Mouse (Mus musculus): ENCODE data around the gene Ntn1. TPM values are rescaled to one million over a fixed set of nuclear protein-coding genes. Genes with fewer than 3 reads are reported as not detected.
A peak's percentile ranks its signal among the peaks of the same experiment; 100 is the strongest.

Ntn1 gene
- polyA plus RNA-seq, 1 experiment from 2014 or later, result 14.1 TPM

DNA sequence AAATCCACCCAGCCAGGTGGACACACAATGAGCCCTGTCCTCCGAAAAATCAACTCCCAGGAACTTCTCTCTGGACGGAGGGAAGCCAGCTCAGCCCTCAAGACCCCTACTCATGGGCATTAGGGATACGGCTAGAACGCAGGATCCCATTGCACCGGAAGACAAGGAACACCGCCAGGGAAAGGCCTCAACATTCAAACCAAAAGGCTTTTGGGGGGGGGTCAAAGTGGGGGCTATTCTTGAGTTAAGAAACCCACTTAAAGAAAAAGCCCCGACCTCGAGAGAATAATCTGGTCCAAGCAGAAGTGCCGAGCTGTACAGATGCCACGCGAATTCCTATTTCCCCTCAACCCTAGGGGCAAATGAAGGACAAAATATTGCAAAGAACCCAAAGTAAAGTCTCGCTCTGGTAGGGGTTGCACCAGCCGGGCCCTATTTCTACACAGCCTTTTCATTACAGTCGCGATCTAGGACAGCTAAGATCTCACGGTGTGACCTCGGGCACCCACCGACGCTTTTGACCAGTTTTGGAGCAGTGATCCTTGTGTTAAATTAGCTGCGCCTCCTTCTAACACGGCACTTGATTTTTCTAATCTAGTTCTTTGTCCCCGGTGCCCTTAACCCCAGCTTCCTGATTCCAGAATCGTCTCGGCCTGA lies 1.6 kb downstream of the Ntn1 start:
- DNase-seq (ENCODE audit: low spot score), result no peak

DNA sequence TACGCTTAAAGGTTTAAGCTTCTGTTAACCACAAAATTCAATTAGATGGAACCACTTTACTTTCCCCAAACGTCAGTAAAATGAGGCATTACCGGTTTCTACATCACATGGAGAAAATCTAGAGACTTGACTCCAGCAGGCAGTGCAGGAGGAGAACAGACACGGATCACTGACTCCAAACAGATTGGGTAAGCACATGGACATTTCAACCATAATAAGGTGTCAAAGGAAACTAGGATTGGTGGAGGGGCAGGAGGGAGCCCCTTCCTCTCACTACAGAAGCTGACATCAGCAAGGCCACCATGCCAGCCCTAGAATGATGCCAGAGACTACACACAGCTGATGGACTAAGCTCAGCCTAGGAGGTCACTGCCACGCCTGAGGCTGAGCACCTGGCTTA lies 5.1 kb downstream of the Ntn1 start:
- no peak for DNase-seq (ENCODE audit: low spot score)
- no peaks in the 10 kb centered on the region for H3K36me3 ChIP-seq (replicated peaks; ENCODE audit: control insufficient read depth, insufficient read depth)
- ATAC-seq (ENCODE audit: low FRiP score), result no peak
- H3K9me3 ChIP-seq (ENCODE audit: control insufficient read depth, low read length), result no peaks in the 10 kb centered on the region
- H3K27ac ChIP-seq, result no peak overlapping the region
- no peak overlapping the region for H3K9ac ChIP-seq
- H3K27me3 ChIP-seq (ENCODE audit: control insufficient read depth, insufficient read depth, low read length), result peaks cover 87% of the 10 kb centered on the region
- 53% methylated on average over 5 of the region's 5 CpGs for WGBS
- H3K4me3 ChIP-seq (replicated peaks; ENCODE audit: low read length), result no peak overlapping the region
- peaks cover 13% of the 10 kb centered on the region; the same call in 1 of the 2 replicates for H3K4me1 ChIP-seq (replicated peaks; ENCODE audit: control insufficient read depth, insufficient read depth, low read length)
- H3K4me2 ChIP-seq (replicated peaks), result no peak overlapping the region

More for the DNA sequence above, 1.6 kb downstream of the Ntn1 start:
- WGBS, result 7% methylated on average over 24 of the region's 24 CpGs
- peak overlapping the region; percentile 62 for H3K9ac ChIP-seq
- no peak overlapping the region for H3K27ac ChIP-seq
- no peaks in the 10 kb centered on the region for H3K9me3 ChIP-seq (ENCODE audit: control insufficient read depth, low read length)
- H3K36me3 ChIP-seq (replicated peaks; ENCODE audit: control insufficient read depth, insufficient read depth), result no peaks in the 10 kb centered on the region
- H3K4me1 ChIP-seq (replicated peaks; ENCODE audit: control insufficient read depth, insufficient read depth, low read length), result peaks cover 13% of the 10 kb centered on the region; the same call in 1 of the 2 replicates
- H3K4me2 ChIP-seq (replicated peaks), result peak overlapping the region; percentile 94
- peaks cover 79% of the 10 kb centered on the region for H3K27me3 ChIP-seq (ENCODE audit: control insufficient read depth, insufficient read depth, low read length)
- no peak for ATAC-seq (ENCODE audit: low FRiP score)
- peak overlapping the region; percentile 50 for H3K4me3 ChIP-seq (replicated peaks; ENCODE audit: low read length)

DNA sequence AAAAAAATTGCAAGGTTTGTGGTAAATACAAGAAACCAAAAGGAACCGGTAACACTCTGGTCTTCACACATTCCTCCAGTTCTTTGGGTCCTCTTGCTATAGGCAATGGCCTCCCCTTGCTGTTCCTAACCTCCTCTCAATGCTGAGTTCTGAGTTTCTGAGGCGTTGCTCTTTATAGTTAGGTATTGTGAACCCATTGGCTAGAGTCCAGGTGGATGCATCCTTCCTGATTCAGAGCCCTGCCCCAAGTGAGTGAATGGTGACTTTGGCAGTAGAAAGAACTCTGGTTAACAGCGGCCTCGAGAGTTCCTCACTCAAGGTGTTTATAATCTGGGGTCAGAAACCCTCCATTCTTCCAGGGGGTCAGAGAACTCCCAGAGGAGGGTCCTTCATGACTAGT lies 5.9 kb downstream of the Ntn1 start:
- Histone ChIP-seq H3K4me1 (replicated peaks; ENCODE audit: control insufficient read depth, insufficient read depth, low read length) (peaks cover 8% of the 10 kb centered on the region; the same call in 1 of the 2 replicates), H3K4me2 (replicated peaks) (no peak overlapping the region), H3K27ac (no peak overlapping the region), H3K9me3 (ENCODE audit: control insufficient read depth, low read length) (no peaks in the 10 kb centered on the region), H3K27me3 (ENCODE audit: control insufficient read depth, insufficient read depth, low read length) (peaks cover 89% of the 10 kb centered on the region), H3K4me3 (replicated peaks; ENCODE audit: low read length) (no peak overlapping the region), H3K9ac (no peak overlapping the region), H3K36me3 (replicated peaks; ENCODE audit: control insufficient read depth, insufficient read depth) (no peaks in the 10 kb centered on the region)
- DNase-seq (ENCODE audit: low spot score) (no peak), ATAC-seq (ENCODE audit: low FRiP score) (no peak)
- 40% methylated on average over 4 of the region's 4 CpGs for WGBS

DNA sequence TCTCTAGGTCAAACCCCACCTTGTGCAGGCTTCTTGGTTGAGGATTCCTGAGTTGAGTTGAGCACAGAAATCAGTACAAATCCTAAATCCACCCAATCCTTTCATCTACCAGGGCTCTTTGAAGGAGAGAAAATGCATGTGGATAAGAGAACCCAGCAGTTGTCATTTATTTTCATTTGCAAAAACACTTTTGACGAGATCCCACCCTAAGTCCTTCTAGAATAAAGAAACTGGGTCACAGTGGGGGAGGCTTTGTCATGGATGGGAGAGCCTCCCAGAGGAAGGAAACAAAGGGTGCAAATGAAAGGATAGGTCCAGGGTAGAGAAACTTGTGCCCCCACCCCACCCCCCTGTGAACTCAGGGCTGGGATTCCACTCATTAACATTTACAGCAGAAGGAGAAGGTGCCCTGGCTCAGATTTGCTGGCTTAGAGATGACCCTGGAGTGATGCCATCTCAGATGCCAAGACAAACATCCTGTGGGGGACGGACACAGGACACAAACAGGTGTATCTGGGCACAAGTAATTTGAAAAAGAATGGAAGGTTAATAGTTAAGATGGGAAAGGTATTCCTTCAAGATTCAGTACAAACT lies 6.6 kb downstream of the Ntn1 start:
- no peak overlapping the region for H3K27ac ChIP-seq
- H3K9ac ChIP-seq, result no peak overlapping the region
- H3K4me3 ChIP-seq (replicated peaks; ENCODE audit: low read length), result no peak overlapping the region
- DNase-seq (ENCODE audit: low spot score), result no peak
- ATAC-seq (ENCODE audit: low FRiP score), result no peak
- H3K27me3 ChIP-seq (ENCODE audit: control insufficient read depth, insufficient read depth, low read length), result peaks cover 90% of the 10 kb centered on the region
- H3K9me3 ChIP-seq (ENCODE audit: control insufficient read depth, low read length), result no peaks in the 10 kb centered on the region
- no peak overlapping the region for H3K4me2 ChIP-seq (replicated peaks)
- no peaks in the 10 kb centered on the region for H3K36me3 ChIP-seq (replicated peaks; ENCODE audit: control insufficient read depth, insufficient read depth)
- WGBS, result 41% methylated on average over 2 of the region's 2 CpGs
- H3K4me1 ChIP-seq (replicated peaks; ENCODE audit: control insufficient read depth, insufficient read depth, low read length), result peaks cover 8% of the 10 kb centered on the region

DNA sequence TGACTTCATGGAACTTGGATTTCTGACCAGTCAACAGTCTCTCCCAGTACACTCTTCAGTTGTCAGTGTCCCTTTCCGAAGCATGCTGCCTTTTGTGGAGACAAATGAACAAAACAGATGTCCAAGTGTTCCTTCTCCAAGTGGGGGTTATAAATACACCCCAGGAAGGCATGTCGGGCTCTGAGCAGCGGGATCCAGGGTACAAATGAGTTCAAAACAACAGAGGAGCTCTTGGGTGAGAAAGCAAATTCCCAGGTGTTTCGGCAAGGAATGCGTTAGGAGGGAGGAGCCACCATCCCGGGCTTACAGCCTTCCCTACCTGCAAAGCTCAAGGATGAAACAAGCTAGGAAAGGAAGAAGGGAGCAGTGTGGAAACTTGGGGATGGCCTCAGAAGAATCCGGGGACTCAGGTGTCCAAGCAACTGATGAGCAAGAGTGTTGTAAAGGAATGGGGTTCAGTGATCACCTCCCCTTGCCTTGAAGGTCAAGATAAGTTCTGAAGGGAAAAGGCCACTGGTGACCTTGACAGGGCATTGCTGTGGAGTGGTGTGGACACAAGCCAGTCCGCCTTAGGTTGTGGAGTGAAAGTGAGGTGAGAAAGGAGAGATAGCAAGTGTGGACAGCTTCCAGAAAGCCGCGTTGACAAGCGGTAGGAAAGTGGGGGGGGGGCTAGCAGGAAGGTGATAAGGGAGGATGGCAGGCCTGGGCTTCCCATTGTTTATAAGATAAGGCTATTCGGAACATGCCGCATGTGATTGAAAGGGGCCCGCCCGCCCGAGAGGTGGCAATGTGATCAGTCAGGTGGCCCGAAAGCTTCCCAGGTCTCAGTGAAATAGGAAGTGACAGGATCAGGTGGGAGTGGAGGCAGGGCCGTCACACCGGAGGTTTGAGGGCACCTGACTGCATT lies 10.0 kb downstream of the Ntn1 start:
- peaks cover 88% of the 10 kb centered on the region for H3K27me3 ChIP-seq (ENCODE audit: control insufficient read depth, insufficient read depth, low read length)
- no peak overlapping the region for H3K4me3 ChIP-seq (replicated peaks; ENCODE audit: low read length)
- no peak overlapping the region for H3K9ac ChIP-seq
- H3K27ac ChIP-seq, result no peak overlapping the region
- no peak overlapping the region for H3K4me2 ChIP-seq (replicated peaks)
- no peak for ATAC-seq (ENCODE audit: low FRiP score)
- WGBS, result 11% methylated on average over 19 of the region's 19 CpGs
- peaks cover 19% of the 10 kb centered on the region for H3K4me1 ChIP-seq (replicated peaks; ENCODE audit: control insufficient read depth, insufficient read depth, low read length)
- no peak for DNase-seq (ENCODE audit: low spot score)
- H3K36me3 ChIP-seq (replicated peaks; ENCODE audit: control insufficient read depth, insufficient read depth), result no peaks in the 10 kb centered on the region
- no peaks in the 10 kb centered on the region for H3K9me3 ChIP-seq (ENCODE audit: control insufficient read depth, low read length)

DNA sequence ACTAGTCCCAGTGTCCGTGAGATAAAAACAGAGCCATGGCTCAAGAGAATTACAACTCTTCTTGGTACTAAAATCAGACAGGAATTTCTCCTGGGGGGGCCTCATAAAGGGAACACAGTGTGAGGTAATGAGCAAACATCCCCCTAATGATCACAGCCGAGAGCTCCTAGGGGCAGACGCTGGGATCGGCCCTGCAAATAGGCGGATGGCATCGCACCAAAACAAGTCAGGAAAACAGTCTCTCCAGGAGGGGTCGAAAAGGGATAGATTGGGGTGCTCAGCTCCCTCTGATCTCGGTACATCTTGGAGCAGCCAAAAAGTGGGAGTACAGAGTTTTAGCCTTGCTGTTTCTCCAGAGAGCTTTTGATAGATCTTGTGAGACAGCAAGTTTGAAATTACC lies 11.0 kb downstream of the Ntn1 start:
- Histone ChIP-seq H3K9ac (no peak overlapping the region), H3K4me2 (replicated peaks) (no peak overlapping the region), H3K4me1 (replicated peaks; ENCODE audit: control insufficient read depth, insufficient read depth, low read length) (peaks cover 29% of the 10 kb centered on the region), H3K27me3 (ENCODE audit: control insufficient read depth, insufficient read depth, low read length) (peaks cover 85% of the 10 kb centered on the region), H3K4me3 (replicated peaks; ENCODE audit: low read length) (no peak overlapping the region), H3K36me3 (replicated peaks; ENCODE audit: control insufficient read depth, insufficient read depth) (no peaks in the 10 kb centered on the region), H3K27ac (no peak overlapping the region), H3K9me3 (ENCODE audit: control insufficient read depth, low read length) (no peaks in the 10 kb centered on the region)
- ATAC-seq (ENCODE audit: low FRiP score) (no peak), DNase-seq (ENCODE audit: low spot score) (no peak)
- 3% methylated on average over 8 of the region's 8 CpGs for WGBS

DNA sequence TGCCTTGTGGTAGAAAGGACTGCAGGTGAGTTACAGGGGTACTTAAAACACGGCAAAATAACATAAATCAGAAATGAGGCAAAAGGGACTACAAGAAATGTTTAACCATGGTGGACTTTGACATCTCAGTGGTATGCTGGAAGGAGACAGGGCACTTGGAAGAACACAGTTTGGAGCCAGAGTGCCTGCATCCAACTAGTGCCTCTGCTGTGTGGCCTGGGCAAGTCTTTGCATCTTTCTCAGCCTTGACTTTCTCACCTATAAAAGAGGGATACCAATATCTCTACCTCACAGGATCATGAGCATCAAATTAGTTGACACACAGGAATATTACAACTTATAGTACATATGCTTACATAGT lies 12.0 kb downstream of the Ntn1 start:
- H3K9me3 ChIP-seq (ENCODE audit: control insufficient read depth, low read length), result no peaks in the 10 kb centered on the region
- peaks cover 33% of the 10 kb centered on the region for H3K4me1 ChIP-seq (replicated peaks; ENCODE audit: control insufficient read depth, insufficient read depth, low read length)
- peaks cover 79% of the 10 kb centered on the region for H3K27me3 ChIP-seq (ENCODE audit: control insufficient read depth, insufficient read depth, low read length)
- no peak for ATAC-seq (ENCODE audit: low FRiP score)
- H3K4me2 ChIP-seq (replicated peaks), result no peak overlapping the region
- H3K36me3 ChIP-seq (replicated peaks; ENCODE audit: control insufficient read depth, insufficient read depth), result no peaks in the 10 kb centered on the region
- no peak for DNase-seq (ENCODE audit: low spot score)
- H3K27ac ChIP-seq, result no peak overlapping the region
- WGBS, result 39% methylated on average over 1 of the region's 1 CpGs
- no peak overlapping the region for H3K9ac ChIP-seq
- H3K4me3 ChIP-seq (replicated peaks; ENCODE audit: low read length), result no peak overlapping the region

DNA sequence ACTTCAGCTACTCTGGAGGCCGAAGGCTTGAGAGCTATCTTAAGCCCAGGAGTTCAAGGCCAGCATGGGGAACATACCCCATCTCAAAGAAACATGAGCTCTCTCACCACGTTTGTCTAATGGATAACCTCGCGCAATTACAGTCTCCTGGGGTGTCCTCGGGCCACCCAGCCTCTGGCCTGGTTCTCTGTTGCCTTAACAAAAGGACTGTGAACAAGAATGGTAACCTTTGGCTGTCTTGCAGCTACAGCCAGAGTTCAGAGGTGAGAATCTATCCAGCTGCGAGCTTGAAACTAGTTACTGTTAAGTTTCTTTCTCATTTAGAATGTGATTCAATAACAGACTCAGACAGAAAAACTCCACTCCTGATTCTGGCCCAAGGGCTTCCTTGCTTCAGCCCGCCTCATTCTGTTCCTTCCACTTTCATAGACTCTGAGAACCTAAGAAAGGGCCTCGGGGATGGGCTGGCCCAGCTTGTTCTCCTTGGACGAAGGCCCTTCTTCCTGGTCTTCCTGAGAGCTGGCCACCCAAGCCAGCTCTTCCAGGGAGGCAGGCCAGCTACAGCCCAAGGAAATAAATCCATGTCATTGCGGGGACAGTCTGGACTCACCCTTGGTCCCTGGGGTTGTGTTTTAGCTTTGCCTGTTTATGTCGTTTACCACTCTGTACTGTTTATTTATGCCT lies 12.5 kb downstream of the Ntn1 start:
- no peak overlapping the region for H3K4me3 ChIP-seq (replicated peaks; ENCODE audit: low read length)
- peaks cover 82% of the 10 kb centered on the region for H3K27me3 ChIP-seq (ENCODE audit: control insufficient read depth, insufficient read depth, low read length)
- no peak overlapping the region for H3K9ac ChIP-seq
- no peak for ATAC-seq (ENCODE audit: low FRiP score)
- no peaks in the 10 kb centered on the region for H3K9me3 ChIP-seq (ENCODE audit: control insufficient read depth, low read length)
- no peak overlapping the region for H3K4me2 ChIP-seq (replicated peaks)
- no peak for DNase-seq (ENCODE audit: low spot score)
- WGBS, result 30% methylated on average over 11 of the region's 11 CpGs
- H3K36me3 ChIP-seq (replicated peaks; ENCODE audit: control insufficient read depth, insufficient read depth), result no peaks in the 10 kb centered on the region
- no peak overlapping the region for H3K27ac ChIP-seq
- H3K4me1 ChIP-seq (replicated peaks; ENCODE audit: control insufficient read depth, insufficient read depth, low read length), result peaks cover 33% of the 10 kb centered on the region

DNA sequence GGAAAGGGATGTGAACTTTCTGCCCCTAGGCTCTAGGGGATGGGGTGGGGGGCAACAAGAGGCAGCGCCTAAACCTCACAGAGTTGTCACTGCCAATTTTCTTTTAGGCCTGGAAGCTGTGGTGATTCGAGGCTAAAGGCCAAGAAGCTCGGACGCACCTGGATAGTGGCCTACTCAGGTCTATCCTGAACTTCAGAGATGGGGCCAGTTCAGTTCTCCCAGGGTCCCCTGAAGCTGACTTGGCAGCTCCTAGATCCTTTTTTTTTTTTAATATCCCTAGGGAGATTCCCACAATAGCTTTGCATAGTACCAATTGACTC lies 13.2 kb downstream of the Ntn1 start:
- 14% methylated on average over 4 of the region's 4 CpGs for WGBS
- peak overlapping the region; percentile 92 for H3K4me2 ChIP-seq (replicated peaks)
- ATAC-seq (ENCODE audit: low FRiP score), result no peak
- H3K27ac ChIP-seq, result peak overlapping the region; percentile 63; the same call in 1 of the 2 replicates
- H3K27me3 ChIP-seq (ENCODE audit: control insufficient read depth, insufficient read depth, low read length), result peaks cover 81% of the 10 kb centered on the region
- peak overlapping the region; percentile 55; the same call in 1 of the 2 replicates for H3K9ac ChIP-seq
- DNase-seq (ENCODE audit: low spot score), result no peak
- peaks cover 33% of the 10 kb centered on the region for H3K4me1 ChIP-seq (replicated peaks; ENCODE audit: control insufficient read depth, insufficient read depth, low read length)
- H3K9me3 ChIP-seq (ENCODE audit: control insufficient read depth, low read length), result no peaks in the 10 kb centered on the region
- H3K36me3 ChIP-seq (replicated peaks; ENCODE audit: control insufficient read depth, insufficient read depth), result no peaks in the 10 kb centered on the region
- peak overlapping the region; percentile 55 for H3K4me3 ChIP-seq (replicated peaks; ENCODE audit: low read length)
